Mouse (Mus musculus) kidney, adult 2 months (tissue): Measurements from ENCODE around the gene Tmem150b. TPM values are rescaled to one million over a fixed set of nuclear protein-coding genes. Genes with fewer than 3 reads are reported as not detected.

Experiments used
- DNase-seq: peaks from one replicate; pipeline ENCODE4 v3.0.0; 2021
- H3K27ac ChIP-seq: fragments of 200-500 bp; 2 replicates; pipeline ENCODE4 v1.5.1; 2012; ENCODE audit warnings: low read depth, low read length, control low read depth, inconsistent platforms; ENCODE audit not compliant: insufficient read depth
- H3K27me3 ChIP-seq: fragments of 200-500 bp; replicated peaks from 2 replicates; pipeline ENCODE4 v1.6.1; 2012; ENCODE audit warnings: mild to moderate bottlenecking, moderate library complexity, low read length, inconsistent platforms; ENCODE audit not compliant: control insufficient read depth, insufficient read depth
- H3K36me3 ChIP-seq: fragments of 200-500 bp; 2 replicates; pipeline ENCODE4 v1.6.1; 2012; ENCODE audit warnings: mild to moderate bottlenecking, moderate library complexity, low read length, inconsistent platforms; ENCODE audit not compliant: control insufficient read depth, insufficient read depth
- H3K4me1 ChIP-seq: fragments of 200-500 bp; 2 replicates; pipeline ENCODE4 v1.6.1; 2011; ENCODE audit warnings: low read length; ENCODE audit not compliant: control insufficient read depth, insufficient read depth
- H3K4me3 ChIP-seq: fragments of 200-500 bp; 2 replicates; pipeline ENCODE4 v1.5.1; 2011; ENCODE audit warnings: mild to moderate bottlenecking, low read depth, low read length, control low read depth; ENCODE audit not compliant: insufficient read depth
- CTCF ChIP-seq: fragments of 200-500 bp; conservative IDR thresholded peaks from 2 replicates; pipeline ENCODE4 v1.5.1; 2011; ENCODE audit warnings: low read depth, mild to moderate bottlenecking, control low read depth, low read length, moderate library complexity, mixed read lengths; ENCODE audit not compliant: insufficient read depth, insufficient read length
- POLR2A ChIP-seq: fragments of 200-500 bp; IDR thresholded peaks from one replicate; pipeline ENCODE4 v1.6.1; 2011; ENCODE audit warnings: low read depth, low read length, control low read depth
- WGBS: fragments of 180-500 bp; shearing (Covaris S2); methylation state at CpG from one replicate; pipeline ENCODE4 v1.1.7; 2018; 5-methylcytosine and 5-hydroxymethylcytosine counted together
- polyA plus RNA-seq: library from polyadenylated mRNA; depleted of rRNA; stranded (reverse); fragments of >200 nt; gene quantifications from 2 replicates; pipeline ENCODE4 v1.2.3, GENCODE M21; 2012

Tmem150b gene
- polyA plus RNA-seq, 1 experiment: 0.59 TPM

DNA sequence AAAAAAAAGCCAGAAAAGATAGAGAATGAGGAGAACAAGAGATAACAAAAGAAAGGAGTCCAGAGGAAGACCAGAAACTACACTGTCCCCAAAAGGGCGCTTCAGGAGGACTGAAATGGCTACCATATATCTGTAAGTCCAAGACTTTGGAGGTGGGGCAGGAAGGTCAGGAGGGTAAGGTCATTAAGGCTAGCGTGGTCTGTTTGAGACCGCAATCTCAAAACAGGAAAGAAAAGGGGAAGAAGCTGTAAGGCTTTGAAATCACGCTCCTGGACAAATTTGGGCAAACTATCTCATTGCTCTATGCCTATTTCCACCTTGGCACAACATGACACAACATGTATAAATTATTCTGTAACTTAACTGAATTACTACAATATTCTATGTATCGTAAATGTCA, 41.7 kb downstream of the Tmem150b start:
- H3K27me3 ChIP-seq: no peaks in the 10 kb centered on the region
- TF ChIP-seq CTCF: no peak
- TF ChIP-seq POLR2A: no peak
- H3K4me1 ChIP-seq: no peaks in the 10 kb centered on the region; the same call in 1 of the 2 replicates
- no peaks in the 10 kb centered on the region for H3K36me3 ChIP-seq
- H3K4me3 ChIP-seq: no peak overlapping the region
- WGBS: 83% methylated on average over 5 of the region's 5 CpGs
- no peak for DNase-seq
- no peak overlapping the region for H3K27ac ChIP-seq

DNA sequence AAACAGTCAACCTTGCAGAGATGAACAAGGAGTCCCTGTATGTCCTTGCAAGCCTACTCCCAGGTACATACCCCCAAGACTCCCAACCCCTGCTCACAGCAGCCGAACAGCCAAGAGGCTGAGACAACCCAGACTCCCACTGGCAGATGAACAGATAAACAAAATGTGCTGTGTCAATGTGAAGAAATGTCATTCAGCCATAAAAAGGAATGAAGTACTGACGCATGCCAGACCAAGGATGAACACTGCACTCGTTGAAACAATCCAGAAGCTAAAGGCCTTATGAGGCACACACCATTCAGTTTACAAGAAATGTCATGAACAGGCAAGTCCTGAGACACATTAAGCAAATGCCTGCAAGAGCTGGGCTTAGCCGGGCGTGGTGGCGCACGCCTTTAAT, 49.8 kb downstream of the Tmem150b start:
- Histone ChIP-seq H3K27me3 (no peaks in the 10 kb centered on the region), H3K4me3 (no peak overlapping the region), H3K36me3 (no peaks in the 10 kb centered on the region; the same call in 1 of the 2 replicates), H3K27ac (no peak overlapping the region), H3K4me1 (peaks cover 3% of the 10 kb centered on the region; the same call in 1 of the 2 replicates)
- 93% methylated on average over 7 of the region's 7 CpGs for WGBS
- TF ChIP-seq CTCF (no peak), POLR2A (no peak)
- no peak for DNase-seq

DNA sequence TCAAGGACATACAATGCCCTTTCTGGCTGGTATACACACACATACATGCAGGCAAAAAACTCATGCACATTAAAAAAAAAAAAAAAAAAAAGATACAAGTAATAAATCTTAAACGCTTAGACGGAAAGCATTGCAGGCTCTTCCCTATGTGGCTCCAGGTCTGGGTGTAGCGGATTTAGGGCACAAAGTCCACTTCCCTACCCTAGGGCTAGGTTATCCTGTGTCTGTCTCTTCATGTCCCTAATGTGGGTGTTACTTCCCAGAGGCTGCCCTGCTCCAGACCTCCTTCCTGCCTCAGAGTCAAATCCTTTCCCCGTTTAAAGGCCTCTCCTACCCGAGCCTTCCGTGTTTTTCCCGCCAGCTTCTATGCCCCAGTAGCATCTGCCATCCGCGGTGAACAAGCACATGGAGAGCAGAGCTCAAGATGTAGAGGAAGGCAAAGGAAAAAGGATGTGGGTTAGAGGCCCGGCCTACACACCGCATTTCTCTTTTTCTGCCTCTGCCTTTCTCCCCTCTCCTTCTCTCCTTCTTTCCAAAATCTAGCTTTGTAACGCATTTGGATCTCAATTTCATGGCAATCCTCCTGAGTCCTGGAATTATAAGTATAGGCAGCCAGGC, 50.8 kb downstream of the Tmem150b start:
- TF ChIP-seq POLR2A (no peak), CTCF (no peak)
- H3K27ac ChIP-seq: no peak overlapping the region
- peaks cover 3% of the 10 kb centered on the region; the same call in 1 of the 2 replicates for H3K4me1 ChIP-seq
- no peak for DNase-seq
- WGBS: 79% methylated on average over 12 of the region's 12 CpGs
- H3K4me3 ChIP-seq: no peak overlapping the region
- no peaks in the 10 kb centered on the region; the same call in 1 of the 2 replicates for H3K36me3 ChIP-seq
- no peaks in the 10 kb centered on the region for H3K27me3 ChIP-seq

DNA sequence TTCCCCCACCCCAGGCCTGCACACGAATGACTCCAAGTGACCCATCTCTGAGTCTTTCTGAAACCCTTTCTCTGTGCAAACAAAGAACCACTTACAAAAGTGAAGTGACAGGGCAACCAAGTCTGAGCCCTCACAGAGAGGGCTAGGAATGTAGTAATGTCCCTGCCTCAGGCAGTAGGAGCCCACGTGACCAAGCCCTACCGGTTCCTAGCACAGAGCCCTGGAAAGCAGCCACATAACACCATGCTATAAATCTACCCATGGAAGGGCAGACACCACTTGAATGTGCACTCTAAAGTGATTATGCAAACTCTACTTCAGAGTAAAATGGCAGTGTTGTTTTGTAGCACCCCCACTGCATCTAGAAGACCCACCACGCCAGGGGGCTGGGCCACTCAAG, 53.1 kb downstream of the Tmem150b start:
- H3K27ac ChIP-seq: peak overlapping the region; percentile 71
- TF ChIP-seq CTCF (no peak), POLR2A (no peak)

DNA sequence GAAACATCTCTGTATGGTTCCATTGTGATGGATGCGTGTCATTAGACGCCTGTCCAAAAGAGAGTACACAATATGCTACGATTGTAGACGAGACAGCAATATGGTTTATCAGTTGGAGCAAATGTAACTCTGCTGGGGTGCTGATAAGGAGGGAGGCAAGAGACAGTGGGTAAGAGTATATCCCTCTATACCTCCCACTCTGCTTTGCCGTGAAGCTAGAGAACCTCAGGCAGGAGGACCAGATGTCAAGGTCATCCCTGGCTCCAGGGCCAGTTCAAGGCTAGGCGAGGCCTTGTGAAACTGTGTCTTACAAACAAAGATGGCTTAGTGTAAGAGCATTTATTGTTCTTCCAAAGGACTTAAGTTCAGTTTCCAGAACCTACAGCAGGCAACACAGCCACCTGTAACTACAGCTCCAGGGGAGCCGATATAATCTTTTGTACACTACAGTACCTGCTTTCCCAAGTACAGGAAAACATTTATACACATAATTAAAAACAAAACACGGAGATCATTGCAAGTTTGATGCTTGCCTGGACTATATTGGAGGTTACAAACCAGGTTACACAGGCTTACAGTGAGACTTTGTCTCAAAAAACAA, 54.3 kb downstream of the Tmem150b start:
- TF ChIP-seq POLR2A (no peak), CTCF (no peak)
- 90% methylated on average over 8 of the region's 8 CpGs for WGBS
- DNase-seq: no peak

More for the DNA sequence above, 53.1 kb downstream of the Tmem150b start:
- H3K36me3 ChIP-seq: no peaks in the 10 kb centered on the region; the same call in none of the 2 replicates
- H3K27me3 ChIP-seq: no peaks in the 10 kb centered on the region
- peak; percentile 60 for DNase-seq
- 49% methylated on average over 4 of the region's 4 CpGs for WGBS
- H3K4me3 ChIP-seq: no peak overlapping the region
- H3K4me1 ChIP-seq: peaks cover 3% of the 10 kb centered on the region; the same call in 1 of the 2 replicates

DNA sequence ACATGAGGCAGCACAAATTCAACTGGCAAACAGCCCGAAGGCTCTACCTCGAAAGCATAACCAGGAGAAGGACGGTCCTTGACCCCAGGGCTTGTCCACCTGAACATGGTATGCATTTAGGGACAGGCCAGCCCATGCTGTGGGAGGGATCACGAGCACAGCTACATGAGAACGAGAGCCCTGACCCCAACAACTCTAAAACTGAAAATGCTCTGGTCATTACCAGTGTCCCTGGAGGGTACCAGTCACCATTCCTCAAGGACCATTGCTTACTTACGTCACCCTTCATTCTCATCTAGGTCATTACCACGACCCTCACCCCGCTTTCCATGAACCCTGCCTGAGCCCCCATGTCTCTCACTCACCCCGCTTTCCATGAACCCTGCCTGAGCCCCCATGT, 55.9 kb downstream of the Tmem150b start:
- no peak overlapping the region for H3K4me3 ChIP-seq
- TF ChIP-seq POLR2A: no peak
- TF ChIP-seq CTCF: no peak
- peaks cover 3% of the 10 kb centered on the region; the same call in 1 of the 2 replicates for H3K4me1 ChIP-seq
- no peak for DNase-seq
- H3K36me3 ChIP-seq: no peaks in the 10 kb centered on the region; the same call in none of the 2 replicates
- WGBS: 93% methylated on average over 9 of the region's 9 CpGs
- H3K27me3 ChIP-seq: no peaks in the 10 kb centered on the region
- H3K27ac ChIP-seq: no peak overlapping the region

More for the DNA sequence above, 54.3 kb downstream of the Tmem150b start:
- Histone ChIP-seq H3K4me1 (peaks cover 3% of the 10 kb centered on the region; the same call in 1 of the 2 replicates), H3K36me3 (no peaks in the 10 kb centered on the region; the same call in none of the 2 replicates), H3K27ac (peak overlapping the region; percentile 26; the same call in 1 of the 2 replicates), H3K27me3 (no peaks in the 10 kb centered on the region), H3K4me3 (no peak overlapping the region)

DNA sequence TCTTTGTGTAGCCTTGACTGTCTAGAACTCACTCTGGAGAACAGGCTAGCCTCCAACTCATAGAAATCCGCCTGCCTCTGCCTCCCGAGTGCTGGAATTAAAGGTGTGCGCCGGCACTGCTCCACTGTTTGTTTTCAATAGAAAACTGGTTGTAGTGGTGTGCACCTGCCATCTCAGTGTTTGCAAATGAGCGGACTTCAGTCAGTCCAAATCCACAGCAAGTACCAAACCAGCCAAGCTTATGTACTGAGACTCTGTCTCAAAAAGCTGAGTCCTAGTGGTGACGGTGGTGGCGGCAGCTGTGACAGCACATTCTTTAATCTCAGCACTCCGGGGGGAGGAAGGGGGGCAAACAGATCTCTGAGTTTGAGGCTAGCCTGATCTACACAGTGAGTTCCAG, 56.5 kb downstream of the Tmem150b start:
- WGBS: 97% methylated on average over 8 of the region's 8 CpGs

More for the DNA sequence above, 56.5 kb downstream of the Tmem150b start:
- H3K27ac ChIP-seq: no peak overlapping the region
- H3K36me3 ChIP-seq: no peaks in the 10 kb centered on the region; the same call in none of the 2 replicates
- no peak for DNase-seq
- H3K4me3 ChIP-seq: no peak overlapping the region
- H3K4me1 ChIP-seq: peaks cover 3% of the 10 kb centered on the region; the same call in 1 of the 2 replicates
- H3K27me3 ChIP-seq: no peaks in the 10 kb centered on the region
- TF ChIP-seq POLR2A: no peak
- no peak for TF ChIP-seq CTCF
